Mouse (Mus musculus) forebrain, embryonic 11.5 days (tissue): ENCODE data around the gene Gngt2. TPM values are rescaled to one million over a fixed set of nuclear protein-coding genes. Genes with fewer than 3 reads are reported as not detected.

Experiments
- ATAC-seq: fragments of 200-750 bp; cut with Nextera tagmentation; replicated peaks from 2 replicates; pipeline ENCODE4 v1.8.0; 2017; ENCODE audit warnings: moderate TSS enrichment; ENCODE audit not compliant: low FRiP score
- DNase-seq: peaks from one replicate; pipeline ENCODE4 v3.0.0-alpha.2; 2017; ENCODE audit warnings: low spot score
- H3K27ac ChIP-seq: fragments of 300-500 bp; sonication (generic); 2 replicates; pipeline ENCODE4 v1.5.1; 2014; ENCODE audit warnings: low read depth, low read length
- H3K27me3 ChIP-seq: fragments of 300-500 bp; sonication (generic); 2 replicates; pipeline ENCODE4 v1.6.1; 2014; ENCODE audit warnings: mild to moderate bottlenecking, low read length, mixed read lengths; ENCODE audit not compliant: control insufficient read depth, insufficient read depth
- H3K36me3 ChIP-seq: fragments of 300-500 bp; sonication (generic); 2 replicates; pipeline ENCODE4 v1.6.1; 2014; ENCODE audit warnings: mild to moderate bottlenecking, low read length, moderate library complexity, mixed read lengths; ENCODE audit not compliant: control insufficient read depth, insufficient read depth
- H3K4me1 ChIP-seq: fragments of 300-500 bp; sonication (generic); replicated peaks from 2 replicates; pipeline ENCODE4 v1.6.1; 2014; ENCODE audit warnings: low read length, mixed read lengths; ENCODE audit not compliant: control insufficient read depth, insufficient read depth
- H3K4me2 ChIP-seq: fragments of 300-500 bp; sonication (generic); 2 replicates; pipeline ENCODE4 v1.6.1; 2014; ENCODE audit warnings: low read depth, mild to moderate bottlenecking, low read length, moderate library complexity, mixed read lengths; ENCODE audit not compliant: severe bottlenecking
- H3K4me3 ChIP-seq: fragments of 300-500 bp; sonication (generic); 2 replicates; pipeline ENCODE4 v1.5.1; 2014; ENCODE audit warnings: low read depth, low read length
- H3K9ac ChIP-seq: fragments of 300-500 bp; sonication (generic); 2 replicates; pipeline ENCODE4 v1.6.1; 2014; ENCODE audit warnings: low read length
- H3K9me3 ChIP-seq: fragments of 300-500 bp; sonication (generic); 2 replicates; pipeline ENCODE4 v1.6.1; 2016; ENCODE audit warnings: low read length, mixed read lengths; ENCODE audit not compliant: control insufficient read depth
- WGBS: fragments of 180-500 bp; shearing (Covaris S2); extraction: QIAGEN DNeasy Blood & Tissue Kit; methylation state at CpG from one replicate; pipeline ENCODE4 v1.1.7; 2014; 5-methylcytosine and 5-hydroxymethylcytosine counted together
- polyA plus RNA-seq: library from polyadenylated mRNA; unstranded; fragments of >200 nt; fragmentation: Nextera tagmentation; extraction: Ambion mirVana; gene quantifications from 2 replicates; pipeline ENCODE4 v1.2.1, GENCODE M21; 2014

Gngt2 gene
- polyA plus RNA-seq, 1 experiment from 2014 or later = 5.1 TPM

DNA sequence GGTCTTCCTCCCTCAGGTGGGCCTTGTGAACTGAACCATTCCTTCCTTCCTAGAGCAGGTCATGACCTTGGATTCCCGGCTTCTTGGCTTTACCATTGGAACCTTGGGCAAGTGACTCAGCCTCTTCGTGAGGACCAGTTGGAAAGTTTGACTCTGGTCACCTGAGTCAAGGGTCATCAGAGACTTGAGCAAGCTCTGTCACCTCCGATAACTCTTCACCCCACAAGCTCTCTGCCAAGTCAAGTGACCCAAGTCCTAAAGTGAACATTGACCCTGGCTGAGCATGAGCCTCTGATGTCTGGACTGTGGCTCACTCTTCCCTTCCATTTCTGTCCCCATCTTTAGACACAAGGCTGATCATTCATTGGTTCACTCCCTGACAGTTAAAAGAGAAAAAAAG lies 15.5 kb upstream of the Gngt2 start:
- no peaks in the 10 kb centered on the region for H3K36me3 ChIP-seq
- peaks cover 9% of the 10 kb centered on the region; the same call in 1 of the 2 replicates for H3K4me1 ChIP-seq
- no peak overlapping the region for H3K27ac ChIP-seq
- no peak overlapping the region for H3K9ac ChIP-seq
- no peak for ATAC-seq
- H3K9me3 ChIP-seq = no peaks in the 10 kb centered on the region
- H3K4me3 ChIP-seq = no peak overlapping the region
- WGBS = 88% methylated on average over 3 of the region's 3 CpGs
- H3K4me2 ChIP-seq = no peak overlapping the region
- peaks cover 18% of the 10 kb centered on the region; the same call in 1 of the 2 replicates for H3K27me3 ChIP-seq
- DNase-seq = no peak

GRCm38 (mm10) chr11:95822437-95822836 lies 14.6 kb upstream of the Gngt2 start:
- Histone ChIP-seq H3K4me1 (peaks cover 9% of the 10 kb centered on the region; the same call in 1 of the 2 replicates), H3K4me3 (no peak overlapping the region), H3K36me3 (no peaks in the 10 kb centered on the region), H3K4me2 (no peak overlapping the region), H3K27ac (no peak overlapping the region), H3K9ac (no peak overlapping the region), H3K9me3 (no peaks in the 10 kb centered on the region), H3K27me3 (peaks cover 27% of the 10 kb centered on the region; the same call in 1 of the 2 replicates)
- DNase-seq (no peak), ATAC-seq (no peak)
- 91% methylated on average over 4 of the region's 4 CpGs for WGBS

DNA sequence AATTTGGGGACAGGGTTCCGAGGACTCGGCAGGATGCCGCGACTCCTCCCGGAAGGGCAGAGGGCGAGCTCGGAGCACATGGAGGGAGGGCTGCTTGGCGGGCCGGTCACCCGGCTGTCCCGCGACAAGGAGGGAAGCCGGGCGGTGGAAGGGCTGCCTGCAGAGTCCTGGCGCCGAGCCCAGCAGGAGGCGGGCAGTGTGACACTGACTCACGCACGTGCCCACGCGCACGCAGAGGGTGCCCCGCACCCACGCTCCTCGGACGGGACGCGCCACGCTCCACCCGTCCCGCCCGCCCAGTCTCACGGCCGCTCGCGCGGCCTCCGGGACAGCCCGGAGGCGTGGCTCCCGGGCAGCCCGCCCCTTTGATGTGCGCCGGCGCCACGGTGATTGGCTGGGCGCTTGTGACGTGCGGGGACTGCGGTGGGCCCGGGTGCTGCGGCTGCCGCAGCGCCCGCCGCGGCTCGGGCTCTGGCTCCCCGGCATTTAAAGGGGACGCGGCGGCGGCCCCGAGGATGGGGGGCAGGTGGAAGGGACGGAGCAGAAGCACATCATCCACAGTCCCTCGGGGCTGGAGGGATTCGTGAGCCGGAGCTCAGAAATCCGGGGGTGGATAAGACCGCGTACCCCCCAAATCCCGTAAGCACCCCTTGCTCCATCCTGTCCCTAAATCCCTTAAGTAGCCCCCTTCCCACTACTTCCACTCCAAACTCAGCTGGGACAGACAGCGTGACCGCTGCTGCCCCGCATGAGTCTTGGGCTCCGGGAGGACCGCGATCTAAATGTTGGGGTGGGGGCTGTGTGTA lies 12.7 kb upstream of the Gngt2 start, which contains the start of gene Phospho1:
Gene Phospho1 (plus strand): TSS at position 429 of the 806 bp plus-strand sequence.
- Histone ChIP-seq H3K4me3 (peak within 1 kb of the TSS; percentile 67), H3K9ac (peak within 1 kb of the TSS; percentile 67), H3K27ac (no peak within 1 kb of the TSS), H3K4me1 (peaks cover 9% of the 10 kb centered on the region; the same call in 1 of the 2 replicates), H3K4me2 (peak within 1 kb of the TSS; percentile 97), H3K9me3 (no peaks in the 10 kb centered on the region), H3K27me3 (peaks cover 42% of the 10 kb centered on the region), H3K36me3 (no peaks in the 10 kb centered on the region)
- DNase-seq (peak; percentile 94), ATAC-seq (peak; percentile 98)
- WGBS = under 1% methylated on average over 69 of the region's 78 CpGs

DNA sequence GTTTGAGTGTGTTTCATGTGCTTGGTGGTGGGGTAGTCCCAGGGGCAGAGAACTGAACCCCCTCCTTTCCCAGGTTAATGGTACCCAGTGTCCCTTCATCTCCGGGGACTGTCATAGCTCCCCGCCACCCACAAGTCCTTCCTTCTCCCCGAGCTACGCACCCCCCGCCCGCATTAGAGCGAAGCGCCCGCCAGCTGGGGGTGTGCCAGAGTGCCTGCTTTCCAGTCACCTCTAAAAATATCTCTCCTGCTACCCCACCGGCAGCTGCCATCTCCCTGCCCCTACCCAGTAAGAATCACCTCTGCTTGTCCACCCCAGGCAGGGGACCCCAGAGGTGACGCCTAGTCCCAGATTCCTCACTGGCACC lies 12.2 kb upstream of the Gngt2 start:
- Histone ChIP-seq H3K9me3 (no peaks in the 10 kb centered on the region), H3K4me3 (peak overlapping the region; percentile 67), H3K36me3 (no peaks in the 10 kb centered on the region), H3K27me3 (peaks cover 48% of the 10 kb centered on the region), H3K9ac (peak overlapping the region; percentile 67), H3K4me2 (peak overlapping the region; percentile 97), H3K4me1 (peaks cover 9% of the 10 kb centered on the region; the same call in 1 of the 2 replicates), H3K27ac (no peak overlapping the region)
- DNase-seq = no peak
- peak; percentile 37; the same call in 1 of the 2 replicates for ATAC-seq
- 2% methylated on average over 11 of the region's 11 CpGs for WGBS

DNA sequence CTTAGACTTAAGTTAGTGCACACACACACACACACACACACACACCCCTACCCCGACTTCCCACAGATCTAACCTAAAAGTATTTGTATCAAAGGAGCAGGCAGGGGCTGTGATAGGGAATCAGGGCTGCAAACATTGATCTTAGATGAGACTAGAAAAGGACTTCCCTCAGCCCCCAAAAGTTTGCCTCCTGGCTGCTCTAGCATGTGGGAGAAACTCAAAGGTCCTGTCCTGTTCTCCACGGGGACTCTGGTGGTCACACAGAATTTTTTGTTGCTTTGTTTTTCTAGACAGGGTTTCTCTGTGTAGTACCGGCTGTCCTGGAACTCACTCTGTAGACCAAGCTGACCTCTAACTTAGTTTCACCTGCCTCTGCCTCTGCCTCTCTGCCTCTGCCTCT lies 11.4 kb upstream of the Gngt2 start:
- H3K9ac ChIP-seq = no peak overlapping the region
- peaks cover 56% of the 10 kb centered on the region for H3K27me3 ChIP-seq
- H3K36me3 ChIP-seq = no peaks in the 10 kb centered on the region
- H3K4me2 ChIP-seq = no peak overlapping the region
- DNase-seq (no peak), ATAC-seq (no peak)
- no peaks in the 10 kb centered on the region for H3K9me3 ChIP-seq
- no peak overlapping the region for H3K4me3 ChIP-seq
- H3K27ac ChIP-seq = no peak overlapping the region
- WGBS = 61% methylated on average over 3 of the region's 3 CpGs
- H3K4me1 ChIP-seq = peaks cover 9% of the 10 kb centered on the region; the same call in 1 of the 2 replicates

GRCm38 (mm10) chr11:95826317-95827167 lies 10.5 kb upstream of the Gngt2 start:
- H3K36me3 ChIP-seq = no peaks in the 10 kb centered on the region
- peaks cover 65% of the 10 kb centered on the region for H3K27me3 ChIP-seq
- H3K9ac ChIP-seq = no peak overlapping the region
- 69% methylated on average over 6 of the region's 6 CpGs for WGBS
- H3K4me3 ChIP-seq = no peak overlapping the region
- H3K4me2 ChIP-seq = no peak overlapping the region
- H3K27ac ChIP-seq = no peak overlapping the region
- no peaks in the 10 kb centered on the region for H3K9me3 ChIP-seq
- no peak for DNase-seq
- H3K4me1 ChIP-seq = peaks cover 10% of the 10 kb centered on the region; the same call in 1 of the 2 replicates
- no peak for ATAC-seq

DNA sequence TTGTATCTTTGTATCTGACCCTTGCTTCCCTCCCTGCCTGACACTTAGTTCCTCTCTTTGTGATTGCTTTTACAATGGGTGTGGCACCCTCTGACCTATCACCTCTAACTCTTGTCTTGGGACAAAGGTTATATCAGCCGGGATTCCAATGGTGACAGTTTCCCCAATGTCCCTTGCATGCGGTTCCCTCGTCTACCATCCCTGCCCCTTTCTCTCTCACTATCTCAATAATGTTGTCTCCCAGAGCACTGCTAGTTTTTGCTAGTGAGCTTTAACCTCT lies 9.9 kb upstream of the Gngt2 start:
- ATAC-seq (no peak), DNase-seq (no peak)
- 35% methylated on average over 3 of the region's 3 CpGs for WGBS
- Histone ChIP-seq H3K27me3 (peaks cover 71% of the 10 kb centered on the region), H3K4me1 (peaks cover 10% of the 10 kb centered on the region; the same call in 1 of the 2 replicates), H3K9me3 (no peaks in the 10 kb centered on the region), H3K4me3 (no peak overlapping the region), H3K9ac (no peak overlapping the region), H3K36me3 (no peaks in the 10 kb centered on the region), H3K4me2 (no peak overlapping the region), H3K27ac (no peak overlapping the region)

DNA sequence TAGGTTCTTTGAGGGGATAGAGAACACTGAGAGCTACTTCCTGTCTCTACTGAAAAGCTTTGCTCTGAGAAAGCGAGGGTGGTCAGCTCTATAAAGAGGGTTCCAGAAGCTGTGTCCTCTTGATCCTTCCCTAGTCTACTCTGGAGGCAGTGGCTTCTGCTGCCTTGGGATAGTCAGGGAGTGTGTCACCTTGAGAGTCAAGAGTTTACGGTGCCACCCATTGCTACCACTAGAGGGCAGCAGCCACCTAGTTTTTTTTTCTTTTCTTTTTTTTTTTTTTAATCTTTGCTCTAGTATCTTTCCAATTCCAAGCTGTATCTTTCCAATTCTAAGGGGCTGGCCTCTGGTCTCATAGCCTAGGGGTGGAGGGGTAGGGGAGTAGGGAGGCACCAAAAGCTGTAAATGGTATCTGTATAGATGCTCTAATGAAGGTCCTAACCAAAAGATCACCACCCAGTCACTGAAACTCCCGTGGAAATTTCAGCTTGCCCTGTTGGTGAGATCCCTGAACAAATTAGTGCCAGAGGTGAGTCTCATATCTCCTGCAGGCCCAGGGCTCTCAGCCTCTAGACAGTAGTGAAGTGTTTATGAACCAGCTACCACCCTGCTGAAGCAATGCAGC lies 9.4 kb upstream of the Gngt2 start:
- Histone ChIP-seq H3K27ac (no peak overlapping the region), H3K9ac (no peak overlapping the region), H3K4me3 (no peak overlapping the region), H3K36me3 (no peaks in the 10 kb centered on the region), H3K27me3 (peaks cover 75% of the 10 kb centered on the region), H3K4me2 (no peak overlapping the region), H3K4me1 (peaks cover 10% of the 10 kb centered on the region; the same call in 1 of the 2 replicates), H3K9me3 (no peaks in the 10 kb centered on the region)
- DNase-seq (peak; percentile 80), ATAC-seq (no peak)
- WGBS = 19% methylated on average over 3 of the region's 3 CpGs
